Mouse (Mus musculus) liver, embryonic 13.5 days (tissue): Measurements from ENCODE around the gene Flywch2. TPM values are rescaled to one million over a fixed set of nuclear protein-coding genes. Genes with fewer than 3 reads are reported as not detected.

Source experiments
- ATAC-seq: fragments of 200-750 bp; cut with Nextera tagmentation; 2 replicates; pipeline ENCODE4 v1.8.0; 2017; ENCODE audit warnings: low read depth, mild to moderate bottlenecking, moderate number of reproducible peaks, moderate library complexity
- DNase-seq: peaks from one replicate; pipeline ENCODE4 v3.0.0; 2022
- H3K27ac ChIP-seq: fragments of 300-500 bp; sonication (generic); 2 replicates; pipeline ENCODE4 v1.5.1; 2015; ENCODE audit warnings: moderate library complexity, mild to moderate bottlenecking, inconsistent platforms
- H3K27me3 ChIP-seq: fragments of 300-500 bp; sonication (generic); 2 replicates; pipeline ENCODE4 v1.6.1; 2015; ENCODE audit warnings: mild to moderate bottlenecking, inconsistent platforms
- H3K36me3 ChIP-seq: fragments of 300-500 bp; sonication (generic); 2 replicates; pipeline ENCODE4 v1.6.1; 2015; ENCODE audit warnings: mild to moderate bottlenecking, inconsistent platforms
- H3K4me1 ChIP-seq: fragments of 300-500 bp; sonication (generic); replicated peaks from 2 replicates; pipeline ENCODE4 v1.6.1; 2015; ENCODE audit warnings: inconsistent platforms
- H3K4me2 ChIP-seq: fragments of 300-500 bp; sonication (generic); 2 replicates; pipeline ENCODE4 v1.6.1; 2015; ENCODE audit warnings: inconsistent platforms, mild to moderate bottlenecking, moderate library complexity
- H3K4me3 ChIP-seq: fragments of 300-500 bp; sonication (generic); replicated peaks from 2 replicates; pipeline ENCODE4 v1.5.1; 2015; ENCODE audit warnings: mild to moderate bottlenecking, inconsistent platforms
- H3K9ac ChIP-seq: fragments of 300-500 bp; sonication (generic); 2 replicates; pipeline ENCODE4 v1.6.1; 2015; ENCODE audit warnings: mild to moderate bottlenecking, inconsistent platforms
- H3K9me3 ChIP-seq: fragments of 300-500 bp; sonication (generic); replicated peaks from 2 replicates; pipeline ENCODE4 v1.6.1; 2016; ENCODE audit warnings: inconsistent platforms
- WGBS: fragments of 180-500 bp; shearing (Covaris S2); methylation state at CpG from one replicate; pipeline ENCODE4 v1.1.7; 2015; ENCODE audit not compliant: insufficient replicate concordance; 5-methylcytosine and 5-hydroxymethylcytosine counted together
- polyA plus RNA-seq: library from polyadenylated mRNA; unstranded; fragments of >200 nt; fragmentation: Nextera tagmentation; extraction: Ambion mirVana; gene quantifications from 2 replicates; pipeline ENCODE4 v1.2.1, GENCODE M21; 2015

Gene Flywch2
- polyA plus RNA-seq, 1 experiment from 2014 or later = 1.4 TPM

- DNase-seq = no peak
- WGBS = 94% methylated on average over 16 of the region's 16 CpGs
- Histone ChIP-seq H3K9me3 (peaks cover 42% of the 10 kb centered on the region), H3K9ac (no peak overlapping the region), H3K4me1 (no peaks in the 10 kb centered on the region), H3K36me3 (peaks cover 97% of the 10 kb centered on the region), H3K4me2 (no peak overlapping the region), H3K27me3 (no peaks in the 10 kb centered on the region), H3K27ac (no peak overlapping the region), H3K4me3 (no peak overlapping the region)
- ATAC-seq = no peak
These were observed 29.8 kb upstream of the Flywch2 start for GRCm38 (mm10) chr17:23815641-23816040.

- Histone ChIP-seq H3K4me3 (no peak overlapping the region), H3K27me3 (no peaks in the 10 kb centered on the region), H3K4me2 (no peak overlapping the region), H3K9ac (no peak overlapping the region), H3K36me3 (peaks cover 64% of the 10 kb centered on the region), H3K4me1 (peaks cover 31% of the 10 kb centered on the region), H3K27ac (no peak overlapping the region), H3K9me3 (no peaks in the 10 kb centered on the region)
- WGBS = 95% methylated on average over 3 of the region's 3 CpGs
- DNase-seq (no peak), ATAC-seq (no peak)
These were observed 22.0 kb upstream of the Flywch2 start for GRCm38 (mm10) chr17:23807918-23808317.

GRCm38 (mm10) chr17:23806867-23807266 lies 21.0 kb upstream of the Flywch2 start:
- ATAC-seq = no peak

GRCm38 (mm10) chr17:23804426-23805085 lies 18.7 kb upstream of the Flywch2 start:
- Histone ChIP-seq H3K9me3 (no peaks in the 10 kb centered on the region), H3K4me2 (peak overlapping the region; percentile 82), H3K4me3 (peak overlapping the region; percentile 94), H3K4me1 (peaks cover 39% of the 10 kb centered on the region), H3K27ac (peak overlapping the region; percentile 96), H3K27me3 (no peaks in the 10 kb centered on the region), H3K36me3 (peaks cover 30% of the 10 kb centered on the region), H3K9ac (peak overlapping the region; percentile 97)
- DNase-seq (no peak), ATAC-seq (no peak)
- WGBS = under 1% methylated on average over 8 of the region's 8 CpGs

More at GRCm38 (mm10) chr17:23806867-23807266, 21.0 kb upstream of the Flywch2 start:
- Histone ChIP-seq H3K4me3 (no peak overlapping the region), H3K9ac (no peak overlapping the region), H3K4me1 (peaks cover 32% of the 10 kb centered on the region), H3K27me3 (no peaks in the 10 kb centered on the region), H3K4me2 (peak overlapping the region; percentile 22; the same call in 1 of the 2 replicates), H3K9me3 (no peaks in the 10 kb centered on the region), H3K36me3 (peaks cover 54% of the 10 kb centered on the region), H3K27ac (no peak overlapping the region)
- no peak for DNase-seq
- WGBS = 86% methylated on average over 25 of the region's 25 CpGs

GRCm38 (mm10) chr17:23803366-23804041 lies 17.6 kb upstream of the Flywch2 start:
- H3K4me1 ChIP-seq = peaks cover 39% of the 10 kb centered on the region
- ATAC-seq = peak; percentile 64
- peak overlapping the region; percentile 97 for H3K9ac ChIP-seq
- H3K4me3 ChIP-seq = peak overlapping the region; percentile 94
- peak overlapping the region; percentile 96 for H3K27ac ChIP-seq
- no peaks in the 10 kb centered on the region for H3K9me3 ChIP-seq
- peaks cover 20% of the 10 kb centered on the region for H3K36me3 ChIP-seq
- peak; percentile 75 for DNase-seq
- under 1% methylated on average over 38 of the region's 83 CpGs for WGBS
- H3K4me2 ChIP-seq = peak overlapping the region; percentile 82
- H3K27me3 ChIP-seq = no peaks in the 10 kb centered on the region

GRCm38 (mm10) chr17:23802746-23803365 lies 17.0 kb upstream of the Flywch2 start:
- under 1% methylated on average over 60 of the region's 60 CpGs for WGBS
- Histone ChIP-seq H3K4me1 (peaks cover 39% of the 10 kb centered on the region), H3K9me3 (no peaks in the 10 kb centered on the region), H3K4me2 (peak overlapping the region; percentile 82), H3K27me3 (no peaks in the 10 kb centered on the region), H3K27ac (peak overlapping the region; percentile 96), H3K36me3 (peaks cover 13% of the 10 kb centered on the region), H3K9ac (peak overlapping the region; percentile 97), H3K4me3 (peak overlapping the region; percentile 94)
- DNase-seq = peak; percentile 91
- ATAC-seq = peak; percentile 97

- peak overlapping the region; percentile 82 for H3K4me2 ChIP-seq
These were observed 15.7 kb upstream of the Flywch2 start for GRCm38 (mm10) chr17:23801627-23802026.

GRCm38 (mm10) chr17:23797316-23797715 lies 11.4 kb upstream of the Flywch2 start:
- H3K9me3 ChIP-seq = no peaks in the 10 kb centered on the region
- DNase-seq (no peak), ATAC-seq (no peak)
- no peaks in the 10 kb centered on the region for H3K36me3 ChIP-seq
- peaks cover 8% of the 10 kb centered on the region for H3K4me1 ChIP-seq
- 38% methylated on average over 7 of the region's 7 CpGs for WGBS
- no peak overlapping the region for H3K27ac ChIP-seq
- no peak overlapping the region for H3K9ac ChIP-seq
- no peak overlapping the region for H3K4me2 ChIP-seq
- no peaks in the 10 kb centered on the region for H3K27me3 ChIP-seq
- H3K4me3 ChIP-seq = no peak overlapping the region

More at GRCm38 (mm10) chr17:23801627-23802026, 15.7 kb upstream of the Flywch2 start:
- Histone ChIP-seq H3K36me3 (peaks cover 1% of the 10 kb centered on the region), H3K9ac (peak overlapping the region; percentile 22; the same call in 1 of the 2 replicates), H3K4me1 (peaks cover 30% of the 10 kb centered on the region), H3K27ac (no peak overlapping the region), H3K9me3 (no peaks in the 10 kb centered on the region), H3K4me3 (peak overlapping the region; percentile 94), H3K27me3 (no peaks in the 10 kb centered on the region)
- DNase-seq = no peak
- ATAC-seq = no peak
- 82% methylated on average over 10 of the region's 10 CpGs for WGBS

- Histone ChIP-seq H3K36me3 (no peaks in the 10 kb centered on the region), H3K27me3 (no peaks in the 10 kb centered on the region), H3K27ac (no peak overlapping the region), H3K9ac (no peak overlapping the region), H3K9me3 (no peaks in the 10 kb centered on the region), H3K4me3 (no peak overlapping the region), H3K4me2 (no peak overlapping the region), H3K4me1 (peaks cover 19% of the 10 kb centered on the region)
- WGBS = 79% methylated on average over 8 of the region's 8 CpGs
- ATAC-seq (no peak), DNase-seq (no peak)
These were observed 9.4 kb upstream of the Flywch2 start for GRCm38 (mm10) chr17:23795323-23795722.

- 50% methylated on average over 2 of the region's 2 CpGs for WGBS
- peak overlapping the region; percentile 86 for H3K4me2 ChIP-seq
- H3K9me3 ChIP-seq = no peaks in the 10 kb centered on the region
- peak overlapping the region; percentile 83 for H3K9ac ChIP-seq
- peak overlapping the region; percentile 65 for H3K4me3 ChIP-seq
- H3K36me3 ChIP-seq = no peaks in the 10 kb centered on the region
- no peak; the same call in 1 of the 2 replicates for ATAC-seq
- no peaks in the 10 kb centered on the region for H3K27me3 ChIP-seq
- peaks cover 40% of the 10 kb centered on the region for H3K4me1 ChIP-seq
- DNase-seq = no peak
- H3K27ac ChIP-seq = peak overlapping the region; percentile 75; the same call in 1 of the 2 replicates
These were observed 5.1 kb upstream of the Flywch2 start for GRCm38 (mm10) chr17:23791079-23791357.

GRCm38 (mm10) chr17:23790269-23791078 lies 4.6 kb upstream of the Flywch2 start, which contains the start of gene Srrm2:
TSS of gene Srrm2 (plus strand) at chr17:23790532.
- peak within 1 kb of the TSS; percentile 86 for H3K4me2 ChIP-seq
- H3K27me3 ChIP-seq = peaks cover 2% of the 10 kb centered on the region; the same call in 1 of the 2 replicates
- H3K9me3 ChIP-seq = no peaks in the 10 kb centered on the region
- DNase-seq (no peak), ATAC-seq (peak; percentile 54)
- peaks cover 45% of the 10 kb centered on the region for H3K4me1 ChIP-seq
- H3K9ac ChIP-seq = peak within 1 kb of the TSS; percentile 83
- H3K36me3 ChIP-seq = no peaks in the 10 kb centered on the region
- 4% methylated on average over 29 of the region's 29 CpGs for WGBS
- peak within 1 kb of the TSS; percentile 65 for H3K4me3 ChIP-seq
- H3K27ac ChIP-seq = peak within 1 kb of the TSS; percentile 75
